Mouse (Mus musculus): ENCODE measurements around the gene Fut2.
"Not testable (repeated sequence)": the region's sequence is repeated elsewhere in the genome, so short reads cannot be mapped to it uniquely, and the experiment has no call there.

Fut2 gene

GRCm38 (mm10) chr7:45667761-45668160 lies 1.6 kb upstream of the Fut2 start:
- peak; percentile 24 for DNase-seq

GRCm38 (mm10) chr7:45665303-45666138 lies 673 bp downstream of the Fut2 start:
- DNase-seq = no peak

- DNase-seq = not testable (repeated sequence)
Observed at GRCm38 (mm10) chr7:45661702-45662101, 4.5 kb downstream of the Fut2 start.

- DNase-seq = no peak
Observed at GRCm38 (mm10) chr7:45660746-45661478, 5.3 kb downstream of the Fut2 start.

- peak; percentile 27 for DNase-seq
Observed at GRCm38 (mm10) chr7:45654424-45655047, 11.7 kb downstream of the Fut2 start.

GRCm38 (mm10) chr7:45650484-45650883 lies 15.7 kb downstream of the Fut2 start:
- DNase-seq = not testable (repeated sequence)

GRCm38 (mm10) chr7:45649351-45649750 lies 16.8 kb downstream of the Fut2 start:
- no peak for DNase-seq

GRCm38 (mm10) chr7:45646671-45647070 lies 19.5 kb downstream of the Fut2 start:
- no peak for DNase-seq

GRCm38 (mm10) chr7:45645591-45645971 lies 20.6 kb downstream of the Fut2 start:
- peak; percentile 29 for DNase-seq

GRCm38 (mm10) chr7:45644872-45645590 lies 21.2 kb downstream of the Fut2 start:
- DNase-seq = no peak

- DNase-seq = peak; percentile 86
Observed at GRCm38 (mm10) chr7:45644183-45644582, 22.0 kb downstream of the Fut2 start.

- peak; percentile 100 for DNase-seq
Observed at GRCm38 (mm10) chr7:45643441-45644178, 22.6 kb downstream of the Fut2 start.

GRCm38 (mm10) chr7:45642503-45643255 lies 23.5 kb downstream of the Fut2 start:
- no peak for DNase-seq

- no peak for DNase-seq
Observed at GRCm38 (mm10) chr7:45642083-45642482, 24.1 kb downstream of the Fut2 start.

GRCm38 (mm10) chr7:45641391-45642040 lies 24.7 kb downstream of the Fut2 start:
- DNase-seq = no peak

GRCm38 (mm10) chr7:45640191-45640957 lies 25.8 kb downstream of the Fut2 start:
- DNase-seq = no peak

GRCm38 (mm10) chr7:45639561-45640027 lies 26.6 kb downstream of the Fut2 start, which contains the start of gene Mamstr:
Gene Mamstr (plus strand): TSS chr7:45639977.
- DNase-seq = peak; percentile 36

GRCm38 (mm10) chr7:45638623-45639401 lies 27.4 kb downstream of the Fut2 start:
- DNase-seq = peak; percentile 99

- no peak for DNase-seq
Observed at GRCm38 (mm10) chr7:45637710-45638109, 28.5 kb downstream of the Fut2 start.

All from retina, postnatal 1 day (tissue).